Mouse (Mus musculus) heart, adult 11 months (tissue): ENCODE results near the gene Slfn2.

Experiments
- DNase-seq: peaks from one replicate; pipeline ENCODE4 v3.0.0; 2022

The Slfn2 gene

DNA sequence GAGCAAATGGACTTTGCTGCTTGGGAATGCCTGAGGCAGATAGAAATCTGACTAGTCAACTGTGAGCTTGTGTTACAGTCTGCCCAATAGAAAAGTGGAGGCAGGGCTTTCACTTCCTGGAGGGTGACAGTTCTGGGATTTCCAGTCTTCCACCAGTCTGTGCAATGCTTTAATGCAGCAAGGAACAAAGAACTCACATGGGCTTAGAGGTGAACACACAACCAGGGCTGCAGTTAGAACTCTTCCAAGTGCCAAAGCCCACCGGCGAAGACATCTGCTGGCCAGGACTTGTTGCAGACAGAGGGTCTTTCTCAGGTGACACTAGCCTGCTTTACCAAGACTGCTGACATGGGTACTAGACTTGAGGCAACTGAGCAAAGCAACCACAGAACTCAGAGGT is at the start of gene Slfn2:
Gene Slfn2 (plus strand): TSS at position 167 of the 400 bp plus-strand sequence.
- DNase-seq = peak; percentile 95

DNA sequence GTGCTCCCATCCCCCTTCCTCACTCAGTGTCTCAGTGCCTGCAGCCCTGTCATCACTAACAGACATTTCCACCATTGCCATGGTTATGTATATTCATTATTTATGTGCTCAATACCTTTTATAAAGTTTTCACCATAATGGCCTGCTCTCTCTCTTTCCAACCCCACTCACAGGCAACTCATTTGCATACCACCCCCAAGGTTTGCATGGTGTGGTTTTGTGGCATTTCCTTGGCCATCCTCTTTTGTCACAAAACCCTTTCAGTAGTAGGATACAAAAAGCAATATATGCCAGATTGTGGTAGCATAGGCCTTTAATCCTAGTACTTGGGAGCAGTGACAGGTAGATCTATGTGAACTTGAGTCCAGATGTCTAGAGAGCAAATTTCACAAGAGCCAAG is 48.8 kb upstream of the Slfn2 start:
- no peak for DNase-seq

- peak; percentile 93 for DNase-seq
Observed at GRCm38 (mm10) chr11:83019561-83020519, 45.1 kb upstream of the Slfn2 start.

GRCm38 (mm10) chr11:83020621-83021020 is 44.3 kb upstream of the Slfn2 start, which contains the start of gene Slfn8:
Slfn8 (minus strand) TSS chr11:83020810.
- peak; percentile 92 for DNase-seq

- DNase-seq = peak; percentile 79
Observed at GRCm38 (mm10) chr11:83038686-83039085, 26.2 kb upstream of the Slfn2 start.

GRCm38 (mm10) chr11:83039156-83039555 is 25.8 kb upstream of the Slfn2 start:
- DNase-seq = peak; percentile 28

- DNase-seq = peak; percentile 80
Observed at GRCm38 (mm10) chr11:83039796-83040195, 25.1 kb upstream of the Slfn2 start.

GRCm38 (mm10) chr11:83040325-83040724 is 24.6 kb upstream of the Slfn2 start:
- peak; percentile 87 for DNase-seq

- DNase-seq = no peak
Observed at GRCm38 (mm10) chr11:83041000-83041399, 23.9 kb upstream of the Slfn2 start.

GRCm38 (mm10) chr11:83043891-83044290 is 21.0 kb upstream of the Slfn2 start:
- DNase-seq = no peak

DNA sequence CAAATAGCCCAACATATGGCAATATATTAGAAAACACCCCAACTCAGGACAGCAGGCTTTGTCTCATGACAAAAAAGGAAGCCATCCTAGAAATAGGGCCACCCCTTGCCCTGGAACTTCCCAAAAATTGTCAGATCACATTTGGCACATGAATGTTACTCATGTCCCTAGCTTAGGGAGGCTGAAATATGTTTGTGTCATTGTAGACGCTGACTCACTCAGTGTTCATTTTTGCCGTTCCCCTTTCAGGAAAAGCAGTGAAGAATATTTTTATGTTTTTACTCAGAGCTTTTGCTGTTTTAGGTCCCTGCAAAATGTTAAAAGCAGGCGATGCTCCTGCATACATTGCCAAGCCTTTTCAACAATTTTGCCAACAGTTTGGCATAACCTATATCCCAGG is 19.3 kb upstream of the Slfn2 start:
- DNase-seq = peak; percentile 86

- DNase-seq = peak; percentile 95
Observed at GRCm38 (mm10) chr11:83057863-83058262, 7.0 kb upstream of the Slfn2 start.

DNA sequence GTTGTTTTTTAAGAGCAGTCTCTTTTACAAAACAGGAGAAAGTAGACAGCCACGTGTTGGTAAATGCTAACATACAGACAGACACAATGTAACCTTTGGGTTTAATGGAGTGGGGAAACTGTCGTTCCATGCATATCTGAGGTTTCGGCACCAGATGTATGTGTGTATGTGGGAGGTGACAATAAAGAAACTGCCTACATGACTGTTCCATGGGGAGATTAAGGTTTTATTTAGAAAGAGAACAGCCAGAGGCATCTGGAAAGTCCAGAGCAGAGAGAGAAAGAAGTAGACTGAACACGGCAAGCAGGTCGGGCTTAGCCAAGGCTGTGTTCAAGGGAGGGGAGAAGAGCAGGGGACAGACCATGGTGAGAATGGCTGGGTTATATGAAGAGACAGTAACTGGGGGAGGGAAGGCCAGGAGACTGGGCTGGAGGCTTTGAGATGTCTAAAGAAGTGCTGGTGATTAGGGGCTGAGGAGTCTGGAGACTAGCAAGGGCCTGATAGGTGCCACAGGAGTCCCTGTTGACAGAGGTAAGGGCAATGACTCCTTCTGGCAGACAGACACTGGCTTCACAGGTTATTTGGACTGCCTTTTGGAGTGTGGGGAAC is 4.4 kb upstream of the Slfn2 start:
- peak; percentile 73 for DNase-seq

DNA sequence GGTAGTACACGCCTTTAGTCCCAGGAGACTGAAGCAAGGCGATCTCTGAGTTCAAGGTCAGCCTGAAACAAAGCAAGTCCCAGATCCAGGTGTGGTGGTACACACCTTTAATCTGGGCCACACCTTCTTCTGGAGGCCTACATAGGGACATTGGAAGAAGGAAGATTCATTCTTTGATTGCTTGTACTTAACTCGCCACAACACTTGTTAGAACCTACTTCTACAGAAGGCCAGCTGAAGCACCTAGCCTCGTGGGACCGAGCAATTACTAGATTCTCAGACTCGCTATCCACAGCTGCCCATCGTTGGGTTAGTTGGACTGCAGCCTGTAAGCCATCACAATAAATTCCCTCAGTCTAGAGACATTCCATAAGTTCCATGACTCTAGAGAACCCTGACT is 3.1 kb upstream of the Slfn2 start:
- peak; percentile 78 for DNase-seq

DNA sequence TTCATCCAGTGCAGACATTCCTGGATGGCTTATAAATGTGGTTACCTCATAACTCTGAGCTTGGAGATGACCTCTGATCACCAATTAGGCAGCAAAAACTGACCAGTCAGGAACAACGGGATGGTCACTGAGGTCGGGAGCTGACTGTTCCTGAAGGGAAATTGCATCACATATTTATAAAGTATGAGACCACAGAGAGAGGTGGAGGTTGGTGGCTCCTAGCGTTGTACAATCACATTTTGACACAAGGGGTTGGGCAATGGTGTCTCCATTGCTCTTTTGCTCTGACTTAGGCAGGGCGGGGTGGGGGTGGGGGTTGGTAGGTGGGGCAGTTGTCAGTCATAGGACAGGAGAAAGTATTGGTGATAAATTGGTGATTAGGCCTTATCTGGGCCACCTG is 1.8 kb upstream of the Slfn2 start:
- no peak for DNase-seq

GRCm38 (mm10) chr11:83063941-83064349 is 967 bp upstream of the Slfn2 start:
- DNase-seq = peak; percentile 96

DNA sequence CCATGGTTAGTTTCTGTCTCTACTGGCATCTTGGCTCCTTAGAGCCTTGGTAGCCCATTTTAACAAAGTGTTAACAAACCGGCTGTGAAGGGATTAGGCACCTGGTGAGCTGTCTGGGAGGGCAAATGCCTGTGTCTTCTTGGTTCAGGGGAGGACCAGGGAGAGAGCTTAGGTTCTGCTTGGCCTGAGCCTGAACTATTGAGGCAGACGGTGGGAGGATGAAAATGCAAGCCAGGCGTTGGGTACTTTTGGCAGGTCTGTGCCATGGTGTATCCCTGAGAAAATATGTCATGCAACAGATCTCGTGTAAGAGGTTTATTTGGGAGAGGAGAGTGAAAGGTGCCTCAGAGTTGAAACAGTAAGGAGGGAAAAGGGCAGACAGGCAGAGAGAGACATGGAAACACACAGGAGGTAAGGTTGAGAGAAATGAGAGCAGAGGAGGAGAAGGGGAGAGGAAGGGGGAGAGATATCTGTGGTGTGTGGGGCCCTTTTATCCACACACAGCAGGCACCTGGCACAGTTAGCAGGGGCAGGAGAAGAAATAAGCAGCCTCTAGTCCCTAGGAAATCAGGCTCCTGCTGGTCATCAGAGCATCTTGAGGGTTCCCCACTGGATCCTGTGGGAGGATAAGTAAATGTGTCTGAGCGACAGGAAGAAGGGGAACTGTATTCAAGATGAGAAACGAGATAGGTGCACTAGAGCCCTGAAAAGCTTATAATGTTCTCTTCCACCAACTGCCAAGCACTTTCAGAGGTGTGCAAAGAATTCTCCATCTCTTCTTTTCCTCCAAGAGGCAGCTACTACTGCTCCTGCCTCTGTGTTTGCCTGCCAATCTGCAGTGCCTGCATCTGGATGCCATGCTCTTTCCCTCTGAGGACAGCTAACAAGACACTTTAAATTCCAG is 781 bp downstream of the Slfn2 start:
- peak; percentile 74 for DNase-seq

- peak; percentile 97 for DNase-seq
Observed at GRCm38 (mm10) chr11:83066640-83067531, 2.0 kb downstream of the Slfn2 start.

DNA sequence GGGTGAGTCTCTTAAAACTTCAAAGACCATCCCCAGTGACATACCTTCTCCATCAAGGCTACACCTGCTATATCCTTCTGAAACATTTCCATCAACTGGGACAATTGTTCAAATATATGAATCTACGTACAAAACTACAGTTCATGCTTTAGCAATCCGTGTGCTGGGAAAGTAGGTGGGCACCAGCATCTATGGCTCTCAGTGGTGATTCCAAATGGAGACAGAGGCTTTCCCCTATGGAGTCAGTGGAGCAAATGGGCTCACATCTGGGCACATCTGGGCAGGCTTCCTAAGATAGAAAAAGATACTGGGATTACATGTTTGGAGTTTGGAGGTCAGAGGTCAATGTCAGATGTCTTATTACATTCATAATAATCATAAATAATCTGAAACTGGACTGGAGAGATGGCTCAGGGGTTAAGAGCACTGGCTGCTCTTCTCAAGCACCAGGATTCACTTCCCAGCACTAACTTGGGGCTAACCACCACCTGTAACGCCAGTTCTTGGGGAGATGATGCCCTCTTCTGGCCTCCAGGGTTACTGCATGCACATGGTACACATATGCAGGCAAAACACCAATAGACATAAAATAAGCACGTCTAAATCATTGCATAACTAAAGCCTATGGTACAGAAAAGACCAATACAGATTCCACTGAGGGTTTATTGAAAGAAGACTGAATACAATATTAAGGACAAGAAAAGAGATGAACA is 3.2 kb downstream of the Slfn2 start:
- peak; percentile 68 for DNase-seq

DNA sequence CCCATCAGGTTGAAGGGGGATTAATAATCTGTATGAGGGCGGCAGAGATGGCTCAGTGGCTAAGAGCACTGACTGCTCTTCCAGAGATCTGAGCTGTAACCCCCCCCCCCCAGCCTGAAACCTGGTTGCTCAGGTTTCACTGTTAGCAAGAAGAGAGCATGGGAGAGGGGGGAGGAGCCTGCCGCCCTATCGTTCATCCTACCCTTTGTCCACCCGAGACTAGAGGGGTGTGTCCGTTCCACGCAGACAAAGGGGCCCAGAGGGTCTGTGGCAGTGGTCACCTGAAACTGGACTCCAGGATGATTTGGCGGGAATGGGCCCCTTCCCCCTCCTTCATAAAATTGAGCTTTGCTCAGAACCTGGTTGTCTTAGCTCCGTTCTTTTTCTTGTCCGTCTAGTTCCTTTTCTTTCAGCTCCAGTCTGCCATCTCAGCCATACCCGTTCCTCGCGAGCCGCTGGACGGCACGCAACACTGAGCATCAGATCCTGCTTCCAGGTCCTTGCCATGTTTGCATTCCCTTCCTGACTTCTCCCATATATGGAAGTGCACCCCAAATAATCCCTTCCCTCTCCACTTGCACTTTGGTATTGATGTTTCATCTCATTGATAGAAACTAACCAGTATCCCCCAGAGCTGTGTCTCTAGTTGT is 5.5 kb downstream of the Slfn2 start:
- DNase-seq = peak; percentile 82
